Mouse (Mus musculus) forebrain, embryonic 15.5 days (tissue): ENCODE measurements at regions not wholly inside any gene's neighbourhood (a gene's known extent, or its start where the extent isn't known, plus 50 kb on each side); places are given as distances from the start of the nearest gene placed in this dataset.
A peak's percentile ranks its signal among the peaks of the same experiment; 100 is the strongest.

Source experiments
- ATAC-seq: fragments of 200-750 bp; cut with Nextera tagmentation; replicated peaks from 2 replicates; pipeline ENCODE4 v1.8.0; 2017; ENCODE audit warnings: mild to moderate bottlenecking, moderate TSS enrichment, moderate library complexity
- H3K27ac ChIP-seq: fragments of 300-500 bp; sonication (generic); replicated peaks from 2 replicates; pipeline ENCODE4 v1.5.1; 2015; ENCODE audit warnings: mild to moderate bottlenecking, inconsistent platforms
- H3K27me3 ChIP-seq: fragments of 300-500 bp; sonication (generic); 2 replicates; pipeline ENCODE4 v1.6.1; 2015; ENCODE audit warnings: inconsistent platforms
- H3K36me3 ChIP-seq: fragments of 300-500 bp; sonication (generic); 2 replicates; pipeline ENCODE4 v1.6.1; 2015; ENCODE audit warnings: mild to moderate bottlenecking, inconsistent platforms
- H3K4me1 ChIP-seq: fragments of 300-500 bp; sonication (generic); 2 replicates; pipeline ENCODE4 v1.6.1; 2015; ENCODE audit warnings: inconsistent platforms
- H3K4me2 ChIP-seq: fragments of 300-500 bp; sonication (generic); replicated peaks from 2 replicates; pipeline ENCODE4 v1.6.1; 2015; ENCODE audit warnings: mild to moderate bottlenecking, inconsistent platforms
- H3K4me3 ChIP-seq: fragments of 300-500 bp; sonication (generic); 2 replicates; pipeline ENCODE4 v1.5.1; 2015; ENCODE audit warnings: mild to moderate bottlenecking, inconsistent platforms
- H3K9ac ChIP-seq: fragments of 300-500 bp; sonication (generic); replicated peaks from 2 replicates; pipeline ENCODE4 v1.6.1; 2015; ENCODE audit warnings: mild to moderate bottlenecking, inconsistent platforms
- H3K9me3 ChIP-seq: fragments of 300-500 bp; sonication (generic); 2 replicates; pipeline ENCODE4 v1.6.1; 2016; ENCODE audit warnings: inconsistent platforms
- WGBS: fragments of 180-500 bp; shearing (Covaris S2); methylation state at CpG from one replicate; pipeline ENCODE4 v1.1.7; 2015; ENCODE audit warnings: mixed read lengths; 5-methylcytosine and 5-hydroxymethylcytosine counted together

DNA sequence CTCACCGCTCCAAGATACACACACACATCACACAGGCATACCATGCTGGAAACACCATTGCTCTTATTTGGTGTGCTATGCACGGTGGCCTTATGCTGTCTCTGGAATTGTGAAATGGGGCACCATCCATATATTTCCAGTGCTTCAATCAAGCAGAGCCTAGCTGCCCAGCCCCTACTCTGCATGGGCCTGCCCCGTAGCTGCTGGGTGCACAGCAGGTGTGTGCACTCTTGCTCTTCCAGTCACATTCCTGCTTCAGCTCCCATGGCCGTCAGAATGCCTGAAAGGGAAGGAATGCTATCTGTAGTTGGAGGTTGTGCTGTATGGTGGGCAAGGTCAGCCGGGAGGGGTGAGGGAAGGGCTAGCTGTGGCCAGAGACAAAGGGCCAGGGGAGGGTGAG lies 144.6 kb downstream of the Efnb1 start:
- no peak overlapping the region for H3K27ac ChIP-seq
- WGBS = 48% methylated on average over 5 of the region's 5 CpGs
- no peaks in the 10 kb centered on the region for H3K36me3 ChIP-seq
- H3K4me3 ChIP-seq = no peak overlapping the region
- H3K27me3 ChIP-seq = no peaks in the 10 kb centered on the region; the same call in 1 of the 2 replicates
- H3K4me1 ChIP-seq = peaks cover under 1% of the 10 kb centered on the region; the same call in 1 of the 2 replicates
- no peaks in the 10 kb centered on the region for H3K9me3 ChIP-seq
- H3K4me2 ChIP-seq = no peak overlapping the region
- ATAC-seq = no peak
- no peak overlapping the region for H3K9ac ChIP-seq

DNA sequence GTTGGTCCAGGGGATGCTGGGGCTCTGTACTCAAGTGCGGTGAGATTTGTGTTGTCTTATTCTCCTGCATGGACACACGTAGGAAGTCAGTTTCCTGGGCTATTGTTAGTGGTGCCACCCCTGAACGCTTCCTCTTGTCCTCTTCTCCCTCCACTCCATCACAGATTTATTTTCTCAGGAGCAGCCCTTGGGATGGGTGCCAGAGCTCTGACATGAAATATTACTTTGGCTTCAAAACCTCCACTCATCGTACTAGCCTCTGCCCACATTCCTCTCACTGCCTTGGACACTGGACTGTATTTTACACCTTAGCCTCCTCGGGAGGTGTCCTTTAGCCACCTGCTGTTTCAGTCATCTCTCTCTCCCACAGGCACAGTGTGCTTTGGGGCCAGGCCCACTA lies 139.6 kb downstream of the Efnb1 start:
- H3K4me1 ChIP-seq = no peaks in the 10 kb centered on the region
- ATAC-seq = no peak
- H3K9ac ChIP-seq = no peak overlapping the region
- H3K4me3 ChIP-seq = no peak overlapping the region
- no peaks in the 10 kb centered on the region for H3K36me3 ChIP-seq
- no peak overlapping the region for H3K27ac ChIP-seq
- no peaks in the 10 kb centered on the region for H3K9me3 ChIP-seq
- H3K4me2 ChIP-seq = no peak overlapping the region
- WGBS = 89% methylated on average over 5 of the region's 5 CpGs
- no peaks in the 10 kb centered on the region; the same call in 1 of the 2 replicates for H3K27me3 ChIP-seq

DNA sequence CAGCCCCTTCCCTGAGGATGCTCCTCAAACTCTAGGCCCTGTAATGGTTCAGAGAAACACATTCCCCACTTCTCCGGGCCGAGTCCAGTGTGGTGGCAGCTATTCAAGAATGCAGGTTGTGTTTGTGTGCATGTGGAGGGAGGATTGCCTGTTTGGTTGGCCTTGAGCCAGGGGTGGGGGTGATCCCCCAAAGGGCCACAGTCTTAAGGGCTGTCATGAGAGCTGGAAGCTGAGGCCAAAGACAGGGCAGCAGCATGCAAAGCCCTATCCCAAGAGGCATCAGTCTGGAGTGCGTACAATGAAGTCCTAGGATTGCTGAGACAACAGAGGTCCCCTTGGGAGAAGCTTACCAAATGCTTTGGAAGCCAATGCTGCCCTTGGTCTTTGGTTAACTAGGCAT lies 136.0 kb downstream of the Efnb1 start:
- WGBS = 79% methylated on average over 3 of the region's 3 CpGs
- H3K4me2 ChIP-seq = no peak overlapping the region
- H3K4me3 ChIP-seq = no peak overlapping the region

DNA sequence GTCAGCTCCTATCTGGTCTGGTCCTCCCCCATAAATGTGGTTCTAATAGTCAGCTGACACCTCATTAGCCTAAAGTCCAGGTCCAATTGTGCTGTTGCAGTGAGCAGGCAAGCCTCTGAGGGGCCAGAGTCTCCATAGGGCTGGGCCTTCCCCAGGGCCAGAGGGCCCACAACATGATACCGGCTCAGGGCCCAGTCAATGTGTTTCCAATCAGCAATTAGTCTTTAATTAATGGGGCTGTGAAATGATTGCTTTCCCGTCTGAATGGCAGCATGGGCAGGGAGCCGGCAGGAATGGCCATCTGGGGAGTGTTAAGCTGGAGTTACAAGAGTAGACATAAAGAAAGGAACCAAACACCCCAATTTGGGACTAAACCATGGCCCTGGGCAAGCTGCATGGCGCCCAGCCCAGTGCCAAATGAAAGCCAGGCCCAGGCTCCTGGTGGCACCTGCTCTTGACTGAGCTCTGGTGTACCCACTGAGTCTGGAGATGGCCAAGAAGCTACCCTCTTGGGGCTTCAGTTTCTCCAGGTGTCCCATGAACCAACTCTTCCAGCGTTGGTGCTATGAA lies 113.2 kb downstream of the Efnb1 start:
- WGBS = 48% methylated on average over 5 of the region's 5 CpGs
- H3K27ac ChIP-seq = no peak overlapping the region
- H3K27me3 ChIP-seq = no peaks in the 10 kb centered on the region
- H3K36me3 ChIP-seq = no peaks in the 10 kb centered on the region
- peak; percentile 79 for ATAC-seq
- no peaks in the 10 kb centered on the region for H3K9me3 ChIP-seq
- no peak overlapping the region for H3K4me2 ChIP-seq
- no peak overlapping the region for H3K4me3 ChIP-seq
- no peaks in the 10 kb centered on the region for H3K4me1 ChIP-seq
- no peak overlapping the region for H3K9ac ChIP-seq

More for the DNA sequence above, 136.0 kb downstream of the Efnb1 start:
- no peak for ATAC-seq
- Histone ChIP-seq H3K27me3 (no peaks in the 10 kb centered on the region), H3K4me1 (no peaks in the 10 kb centered on the region), H3K9ac (no peak overlapping the region), H3K36me3 (no peaks in the 10 kb centered on the region), H3K9me3 (no peaks in the 10 kb centered on the region), H3K27ac (no peak overlapping the region)

DNA sequence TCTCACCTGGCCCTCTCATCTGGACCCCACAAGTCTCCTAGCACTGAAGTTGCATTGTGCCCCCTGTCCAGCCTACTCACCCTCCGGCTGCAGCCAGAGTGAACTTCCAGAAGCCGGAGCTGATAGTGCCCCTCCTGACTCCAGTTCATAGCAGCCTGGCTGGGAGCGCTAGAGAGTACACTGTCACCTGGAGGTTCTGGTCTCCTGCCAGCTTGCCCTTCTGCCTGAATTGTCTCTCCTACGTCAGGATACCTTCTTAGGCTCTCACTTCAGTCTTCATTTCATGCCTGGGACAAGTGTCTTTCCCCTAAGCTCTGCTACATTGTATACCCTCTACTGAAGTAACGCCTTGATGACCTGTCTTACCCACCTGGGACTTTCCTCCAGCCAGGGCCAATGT lies 112.3 kb downstream of the Efnb1 start:
- Histone ChIP-seq H3K36me3 (no peaks in the 10 kb centered on the region), H3K27me3 (no peaks in the 10 kb centered on the region), H3K4me2 (no peak overlapping the region), H3K9ac (no peak overlapping the region), H3K9me3 (no peaks in the 10 kb centered on the region), H3K4me3 (no peak overlapping the region), H3K4me1 (no peaks in the 10 kb centered on the region), H3K27ac (no peak overlapping the region)
- ATAC-seq = no peak
- WGBS = 80% methylated on average over 5 of the region's 5 CpGs

DNA sequence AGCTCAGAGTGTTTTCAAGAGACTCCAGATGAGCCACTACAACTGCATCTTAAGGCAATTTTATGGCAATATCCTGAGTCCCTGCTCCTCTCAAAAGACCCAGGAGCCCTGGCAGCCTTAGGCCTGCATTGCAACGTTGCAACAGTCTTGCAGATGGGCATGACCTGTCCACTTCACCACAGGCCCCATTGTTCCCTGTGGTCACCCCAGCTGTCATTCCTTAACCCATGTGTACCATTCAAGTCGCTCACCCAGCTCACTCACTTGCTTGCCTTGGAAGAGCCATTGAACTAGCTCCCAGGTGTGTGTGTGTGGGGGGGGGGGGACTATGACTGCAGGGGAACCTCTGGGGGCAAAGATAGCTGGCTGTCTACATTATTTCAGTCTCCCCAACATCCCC lies 110.8 kb downstream of the Efnb1 start:
- 74% methylated on average over 2 of the region's 2 CpGs for WGBS
- ATAC-seq = no peak
- Histone ChIP-seq H3K4me2 (no peak overlapping the region), H3K9me3 (no peaks in the 10 kb centered on the region), H3K4me1 (no peaks in the 10 kb centered on the region), H3K4me3 (no peak overlapping the region), H3K9ac (no peak overlapping the region), H3K27ac (no peak overlapping the region), H3K36me3 (no peaks in the 10 kb centered on the region), H3K27me3 (no peaks in the 10 kb centered on the region)

DNA sequence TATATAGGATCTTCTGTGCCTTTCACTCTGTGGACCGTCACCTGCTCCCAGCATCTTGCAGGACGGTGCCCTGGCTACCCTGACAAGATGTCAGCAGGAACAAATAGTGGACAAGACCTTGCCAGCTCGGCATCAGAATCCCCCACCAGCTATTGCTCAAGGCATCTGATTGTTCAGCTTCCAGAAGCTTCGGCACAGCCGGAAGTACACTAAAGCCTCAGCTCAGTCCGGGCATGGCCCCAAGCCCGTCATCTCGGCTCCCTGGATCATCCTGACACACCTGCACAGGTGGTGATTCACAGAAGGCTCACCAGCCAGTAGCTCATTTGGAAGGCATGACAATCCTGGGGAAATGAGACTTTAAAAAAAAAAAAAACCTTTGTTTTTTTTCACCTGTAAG lies 110.1 kb downstream of the Efnb1 start:
- WGBS = 82% methylated on average over 8 of the region's 8 CpGs
- no peak overlapping the region for H3K27ac ChIP-seq
- H3K9me3 ChIP-seq = no peaks in the 10 kb centered on the region
- no peak overlapping the region for H3K9ac ChIP-seq
- ATAC-seq = no peak
- no peaks in the 10 kb centered on the region for H3K4me1 ChIP-seq
- no peaks in the 10 kb centered on the region for H3K27me3 ChIP-seq
- no peak overlapping the region for H3K4me3 ChIP-seq
- H3K36me3 ChIP-seq = no peaks in the 10 kb centered on the region
- H3K4me2 ChIP-seq = no peak overlapping the region

DNA sequence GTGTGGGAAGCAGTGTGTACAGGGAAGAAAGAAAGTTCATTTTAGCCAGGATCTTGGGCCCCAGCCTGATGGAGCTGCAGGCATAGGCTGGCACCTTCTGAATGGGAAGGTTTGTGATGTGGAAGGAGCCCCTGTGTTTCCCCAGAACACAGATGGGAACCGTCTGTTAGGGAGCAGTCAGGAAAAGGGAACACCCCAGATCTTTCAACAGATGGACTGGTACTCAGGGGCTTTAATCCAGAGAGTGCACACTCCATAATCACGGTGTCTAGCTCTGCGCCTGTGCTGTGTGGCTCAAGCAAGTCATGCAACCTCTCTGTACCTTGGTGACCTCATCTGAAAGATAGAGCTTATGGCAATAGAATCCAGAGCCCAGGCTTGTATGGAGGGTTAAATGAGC lies 109.6 kb downstream of the Efnb1 start:
- Histone ChIP-seq H3K4me2 (no peak overlapping the region), H3K36me3 (no peaks in the 10 kb centered on the region), H3K27me3 (no peaks in the 10 kb centered on the region), H3K4me3 (no peak overlapping the region), H3K4me1 (no peaks in the 10 kb centered on the region), H3K9ac (no peak overlapping the region), H3K9me3 (no peaks in the 10 kb centered on the region), H3K27ac (no peak overlapping the region)
- WGBS = 84% methylated on average over 3 of the region's 3 CpGs
- ATAC-seq = peak; percentile 68; the same call in 1 of the 2 replicates

DNA sequence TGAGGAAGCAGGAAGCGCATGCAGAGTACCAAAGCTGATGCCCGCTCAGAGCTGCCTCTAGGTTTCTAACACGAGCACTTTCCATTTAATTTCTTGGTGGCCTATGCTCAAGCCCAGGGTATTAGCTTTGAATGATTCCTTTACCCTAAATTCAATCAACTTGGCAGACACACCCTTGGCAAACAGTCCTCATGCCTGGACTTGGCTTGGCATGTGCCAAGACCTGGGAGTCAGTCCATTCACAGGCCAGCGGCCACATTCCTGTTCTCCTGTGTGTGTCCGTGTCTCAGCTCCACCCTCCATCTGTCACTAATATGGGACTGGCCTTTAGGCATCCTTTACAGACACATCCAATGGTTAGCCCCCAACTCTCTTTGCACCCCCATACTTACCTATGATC lies 107.3 kb downstream of the Efnb1 start:
- Histone ChIP-seq H3K9me3 (no peaks in the 10 kb centered on the region), H3K4me1 (no peaks in the 10 kb centered on the region), H3K36me3 (no peaks in the 10 kb centered on the region), H3K4me2 (no peak overlapping the region), H3K27ac (no peak overlapping the region), H3K27me3 (no peaks in the 10 kb centered on the region), H3K4me3 (no peak overlapping the region), H3K9ac (no peak overlapping the region)
- WGBS = 79% methylated on average over 5 of the region's 5 CpGs
- ATAC-seq = no peak

DNA sequence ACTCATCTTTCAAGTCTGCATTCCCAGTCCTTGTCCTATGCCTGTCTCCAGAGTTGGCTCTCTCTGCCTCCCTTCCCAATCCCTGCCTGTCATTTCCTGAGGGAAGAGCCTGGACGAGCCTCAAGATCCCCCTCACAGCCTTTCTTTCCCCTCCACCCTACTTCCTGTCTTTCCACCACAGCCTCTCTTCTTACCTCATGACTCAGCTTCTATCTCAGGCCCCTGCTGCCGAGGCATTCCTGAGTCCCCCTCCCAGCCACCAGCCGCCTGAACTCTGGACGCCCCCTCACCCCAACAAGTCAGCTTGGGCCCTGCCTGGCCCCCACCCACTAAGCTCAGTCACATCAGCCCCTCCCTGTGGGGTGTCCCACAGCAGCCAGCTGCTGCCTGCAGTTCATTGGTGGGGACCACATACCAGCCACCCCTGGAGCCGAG lies 105.8 kb downstream of the Efnb1 start:
- Histone ChIP-seq H3K9ac (no peak overlapping the region), H3K27me3 (no peaks in the 10 kb centered on the region), H3K4me1 (no peaks in the 10 kb centered on the region), H3K4me3 (no peak overlapping the region), H3K36me3 (no peaks in the 10 kb centered on the region), H3K4me2 (no peak overlapping the region), H3K27ac (no peak overlapping the region), H3K9me3 (no peaks in the 10 kb centered on the region)
- ATAC-seq = no peak
- WGBS = 62% methylated on average over 5 of the region's 5 CpGs

DNA sequence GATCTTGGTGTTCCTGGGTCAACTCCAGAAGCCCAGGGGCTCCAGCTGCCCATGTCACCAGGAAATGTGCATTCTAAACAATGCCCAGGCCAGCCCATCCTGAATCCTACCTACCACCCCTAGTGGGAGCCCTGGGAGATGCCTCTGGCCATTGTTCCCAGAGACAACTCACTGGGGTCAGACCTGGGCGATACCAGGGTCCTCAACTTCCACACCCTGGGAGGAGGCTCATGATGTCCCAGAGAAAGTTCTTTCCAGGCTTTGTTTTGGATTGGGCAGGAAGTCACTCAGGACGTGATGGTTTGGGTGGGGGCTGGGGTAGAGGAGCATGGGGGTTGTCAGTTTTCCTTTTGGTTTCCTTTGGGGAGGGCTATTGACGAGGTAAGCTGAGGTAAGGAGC lies 97.1 kb downstream of the Efnb1 start:
- no peaks in the 10 kb centered on the region for H3K36me3 ChIP-seq
- H3K4me2 ChIP-seq = no peak overlapping the region
- H3K9ac ChIP-seq = no peak overlapping the region
- ATAC-seq = no peak
- no peaks in the 10 kb centered on the region for H3K27me3 ChIP-seq
- H3K4me3 ChIP-seq = no peak overlapping the region
- no peaks in the 10 kb centered on the region for H3K4me1 ChIP-seq
- WGBS = 82% methylated on average over 3 of the region's 3 CpGs
- H3K27ac ChIP-seq = no peak overlapping the region
- no peaks in the 10 kb centered on the region for H3K9me3 ChIP-seq

DNA sequence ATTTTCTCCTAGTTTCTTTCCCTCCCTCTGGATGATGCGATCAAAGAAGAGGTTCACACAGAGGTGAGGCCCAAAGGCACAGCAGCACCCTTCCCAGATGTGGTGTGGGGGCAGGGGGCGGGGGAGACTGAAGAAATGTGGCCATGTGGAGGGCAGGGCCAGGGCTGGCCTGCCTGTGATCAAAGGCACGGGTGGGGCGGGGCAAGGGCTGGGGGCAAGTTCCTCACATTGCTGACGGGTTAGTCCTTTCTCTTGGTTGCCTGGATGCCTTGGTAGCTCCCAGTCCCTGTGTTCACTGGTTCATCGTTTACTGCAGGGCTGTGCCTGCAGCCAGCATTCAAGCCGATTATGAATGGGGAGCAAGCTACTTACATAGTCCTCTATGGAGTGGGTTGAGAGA lies 96.4 kb downstream of the Efnb1 start:
- Histone ChIP-seq H3K4me1 (no peaks in the 10 kb centered on the region), H3K27me3 (no peaks in the 10 kb centered on the region), H3K9ac (no peak overlapping the region), H3K9me3 (no peaks in the 10 kb centered on the region), H3K4me2 (no peak overlapping the region), H3K36me3 (no peaks in the 10 kb centered on the region), H3K27ac (no peak overlapping the region), H3K4me3 (no peak overlapping the region)
- 63% methylated on average over 7 of the region's 7 CpGs for WGBS
- no peak for ATAC-seq

DNA sequence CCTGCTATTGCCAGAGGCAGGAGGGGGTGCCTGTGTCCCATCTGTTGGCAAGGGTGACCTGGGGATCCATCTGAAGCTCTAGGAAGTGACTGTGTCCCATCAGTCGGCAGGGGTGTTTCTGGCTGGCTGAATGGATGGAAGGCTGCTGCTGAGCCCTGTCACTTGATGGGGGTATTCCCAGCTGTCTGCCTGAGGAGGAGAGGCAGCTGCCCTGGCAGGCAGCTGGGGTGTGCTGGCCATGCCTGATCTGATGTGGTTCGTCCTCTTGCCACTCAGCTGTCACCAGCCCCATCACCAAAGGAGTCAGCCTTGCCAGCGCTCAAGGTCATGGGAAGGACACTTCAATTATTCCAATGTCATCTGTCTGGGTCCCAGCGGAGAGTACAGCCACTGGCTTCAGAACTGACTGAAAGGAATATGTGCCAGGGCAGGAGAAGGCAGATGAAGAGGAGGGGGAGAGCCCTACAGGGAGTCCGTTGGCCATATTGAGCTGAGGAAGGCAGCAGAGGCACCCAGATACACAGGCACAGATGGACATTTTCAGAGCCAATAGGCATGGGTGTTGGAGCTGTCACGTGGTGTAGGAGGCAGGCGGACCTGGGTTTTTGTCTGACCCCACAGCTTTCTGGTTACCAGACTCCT lies 89.3 kb downstream of the Efnb1 start:
- no peaks in the 10 kb centered on the region for H3K27me3 ChIP-seq
- no peak overlapping the region for H3K4me3 ChIP-seq
- ATAC-seq = peak; percentile 59
- no peak overlapping the region for H3K9ac ChIP-seq
- no peak overlapping the region for H3K4me2 ChIP-seq
- WGBS = 53% methylated on average over 7 of the region's 7 CpGs
- H3K27ac ChIP-seq = no peak overlapping the region
- peaks cover 10% of the 10 kb centered on the region for H3K4me1 ChIP-seq
- no peaks in the 10 kb centered on the region for H3K9me3 ChIP-seq
- no peaks in the 10 kb centered on the region for H3K36me3 ChIP-seq
